8 mouse cellular contexts compared by ENCODE assay signal in genomic region chrX:136172118-136172551, GRCm38 (mm10). TPM values are rescaled to one million over a fixed set of nuclear protein-coding genes. Genes with fewer than 3 reads are reported as not detected.
DNase-seq lines count a peak whose midpoint lies in the region; ATAC-seq and TF ChIP-seq lines count a peak whose summit lies in the region.

Gene Tceal8 (minus strand): TSS chrX:136172342.

- 5% methylated on average over 10 of the region's 10 CpGs for WGBS in heart, embryonic 13.5 days
- 18% methylated on average over 10 of the region's 10 CpGs for WGBS in liver, embryonic 11.5 days
- WGBS in stomach, embryonic 14.5 days: 30% methylated on average over 10 of the region's 10 CpGs

- in situ Hi-C loops in CH12.LX (cut with MboI; ENCODE audit: low pct_ligation_motif_present, low pct_unique_long_range_greater_than_20kb, low sequenced_read_pairs): no loop called here

- peak within 1 kb of the TSS; percentile 62 for H3ac ChIP-seq in myocyte (ENCODE audit: control insufficient read depth, insufficient read length)

- H3K27ac ChIP-seq in CH12.LX (ENCODE audit: insufficient read depth, low read depth): no peak within 1 kb of the TSS
- H3K27ac ChIP-seq in heart, embryonic 13.5 days (replicated peaks): peak within 1 kb of the TSS; percentile 94
- peak within 1 kb of the TSS; percentile 81 for H3K27ac ChIP-seq in liver, embryonic 11.5 days (ENCODE audit: low read depth, low read length)
- H3K27ac ChIP-seq in stomach, embryonic 14.5 days (ENCODE audit: low read length): peak within 1 kb of the TSS; percentile 90

- TF ChIP-seq EP300 in CH12.LX (IDR thresholded peaks at IDR 0.05; ENCODE audit: low read length): no peak

- dilution Hi-C loops in CH12.LX (cut with MboI; ENCODE audit: extremely low pct_ligation_motif_present, extremely low pct_unique_long_range_greater_than_20kb, low sequenced_read_pairs): no loop called here

- peak within 1 kb of the TSS; percentile 52 for H3K4me2 ChIP-seq in CH12.LX (ENCODE audit: insufficient read depth, low read depth, poor library complexity, severe bottlenecking)
- peak within 1 kb of the TSS; percentile 74 for H3K4me2 ChIP-seq in heart, embryonic 13.5 days
- H3K4me2 ChIP-seq in liver, embryonic 11.5 days: peak within 1 kb of the TSS; percentile 64
- peak within 1 kb of the TSS; percentile 77 for H3K4me2 ChIP-seq in myocyte (ENCODE audit: low read depth)
- peak within 1 kb of the TSS; percentile 38 for H3K4me2 ChIP-seq in stomach, embryonic 14.5 days (replicated peaks; ENCODE audit: low read depth, low read length)

- H3K36me3 ChIP-seq in CH12.LX (replicated peaks in 1 of 2; ENCODE audit: control insufficient read depth in 1 of 2, insufficient read depth in 1 of 2, low read length in 1 of 2) (no peaks in the 10 kb centered on the region), myocyte (ENCODE audit: control insufficient read depth, insufficient read depth) (no peaks in the 10 kb centered on the region)
- peaks cover 11% of the 10 kb centered on the region; the same call in 1 of the 2 replicates for H3K36me3 ChIP-seq in heart, embryonic 13.5 days
- no peaks in the 10 kb centered on the region for H3K36me3 ChIP-seq in liver, embryonic 11.5 days (ENCODE audit: control insufficient read depth, insufficient read depth, low read length)
- H3K36me3 ChIP-seq in stomach, embryonic 14.5 days (ENCODE audit: control insufficient read depth, insufficient read depth, low read length): peaks cover 4% of the 10 kb centered on the region; the same call in 1 of the 2 replicates

- peak; percentile 90 for ATAC-seq in heart, embryonic 13.5 days (ENCODE audit: extremely low read depth, insufficient number of reproducible peaks, low FRiP score, low TSS enrichment)
- peak; percentile 94 for ATAC-seq in liver, embryonic 11.5 days (replicated peaks; ENCODE audit: low FRiP score)
- ATAC-seq in stomach, embryonic 14.5 days (ENCODE audit: insufficient number of reproducible peaks, insufficient read depth, low FRiP score, low read depth): peak; percentile 96

- no peak for TF ChIP-seq CTCF in CH12.LX (conservative IDR thresholded peaks at IDR 0.05 in 1 of 2, IDR thresholded peaks at IDR 0.05 in 1 of 2; ENCODE audit: low read depth in 2 of 2, low read length in 2 of 2)

- H3K4me1 ChIP-seq in CH12.LX (ENCODE audit: control insufficient read depth in 1 of 2, insufficient read depth in 2 of 2): no peaks in the 10 kb centered on the region
- H3K4me1 ChIP-seq in heart, embryonic 13.5 days: peaks cover 4% of the 10 kb centered on the region; the same call in 1 of the 2 replicates
- H3K4me1 ChIP-seq in liver, embryonic 11.5 days (replicated peaks; ENCODE audit: control insufficient read depth, insufficient read depth, low read length): no peaks in the 10 kb centered on the region
- no peaks in the 10 kb centered on the region for H3K4me1 ChIP-seq in stomach, embryonic 14.5 days (ENCODE audit: control insufficient read depth, insufficient read depth, low read length)

- no peak for DNase-seq in CH12.LX (ENCODE audit: extremely low read depth)
- peak; percentile 64 for DNase-seq in c-Kit-negative CD71-positive TER-119-positive erythroid progenitor cells, embryonic 14.5 days (ENCODE audit: low read depth, low spot score)
- DNase-seq in fibroblast of lung, adult 2 months (ENCODE audit: low read depth): peak; percentile 74
- peak; percentile 88 for DNase-seq in kidney, postnatal 10 days
- peak; percentile 66 for DNase-seq in liver, embryonic 11.5 days (ENCODE audit: low spot score)

- H3K27me3 ChIP-seq in CH12.LX (replicated peaks) (no peaks in the 10 kb centered on the region), myocyte (ENCODE audit: control insufficient read depth, insufficient read depth, insufficient read length) (no peaks in the 10 kb centered on the region)
- H3K27me3 ChIP-seq in heart, embryonic 13.5 days (replicated peaks): 0 out of 2 replicates have a peak, but pooled peaks cover 4% of the 10 kb centered on the region
- no peaks in the 10 kb centered on the region for H3K27me3 ChIP-seq in liver, embryonic 11.5 days (replicated peaks; ENCODE audit: control insufficient read depth, insufficient read depth, low read length)
- no peaks in the 10 kb centered on the region for H3K27me3 ChIP-seq in stomach, embryonic 14.5 days (ENCODE audit: control insufficient read depth, insufficient read depth, low read length)

- TF ChIP-seq POLR2A in CH12.LX (IDR thresholded peaks at IDR 0.05; ENCODE audit: low read depth, low read length) (peak; percentile 61), myocyte (IDR thresholded peaks at IDR 0.05; ENCODE audit: insufficient read length, low read depth) (peak; percentile 75)

- H3K4me3 ChIP-seq in CH12.LX (replicated peaks in 1 of 3; ENCODE audit: low read depth in 2 of 3, low read length in 2 of 3, poor library complexity in 1 of 3) (peak within 1 kb of the TSS in 2 of 3 experiments; percentile 34 to 56), myocyte (peak within 1 kb of the TSS; percentile 82)
- H3K4me3 ChIP-seq in heart, embryonic 13.5 days: peak within 1 kb of the TSS; percentile 68
- H3K4me3 ChIP-seq in liver, embryonic 11.5 days (ENCODE audit: low read depth, low read length): peak within 1 kb of the TSS; percentile 55
- H3K4me3 ChIP-seq in stomach, embryonic 14.5 days (ENCODE audit: low read depth, low read length): peak within 1 kb of the TSS; percentile 46

- H3K9ac ChIP-seq in CH12.LX (ENCODE audit: insufficient read depth, low read depth): peak within 1 kb of the TSS; percentile 62
- peak within 1 kb of the TSS; percentile 91 for H3K9ac ChIP-seq in heart, embryonic 13.5 days
- peak within 1 kb of the TSS; percentile 78 for H3K9ac ChIP-seq in liver, embryonic 11.5 days (ENCODE audit: low read depth, low read length)
- peak within 1 kb of the TSS; percentile 57 for H3K9ac ChIP-seq in stomach, embryonic 14.5 days (replicated peaks; ENCODE audit: low read depth, low read length)

- H3K9me3 ChIP-seq in CH12.LX (replicated peaks; ENCODE audit: low read length): no peaks in the 10 kb centered on the region
- H3K9me3 ChIP-seq in heart, embryonic 13.5 days: no peaks in the 10 kb centered on the region
- no peaks in the 10 kb centered on the region for H3K9me3 ChIP-seq in liver, embryonic 11.5 days (ENCODE audit: control insufficient read depth, low read length)
- H3K9me3 ChIP-seq in stomach, embryonic 14.5 days (ENCODE audit: control insufficient read depth, low read depth, low read length): no peaks in the 10 kb centered on the region

- no peaks in the 10 kb centered on the region for H3K79me2 ChIP-seq in CH12.LX (replicated peaks; ENCODE audit: control insufficient read depth, extremely low read depth, insufficient read depth, poor library complexity, severe bottlenecking)
- H3K79me2 ChIP-seq in myocyte (ENCODE audit: control insufficient read depth, insufficient read depth): peaks cover 7% of the 10 kb centered on the region

- TF ChIP-seq RAD21 in CH12.LX (IDR thresholded peaks at IDR 0.05; ENCODE audit: low read depth, low read length): no peak

TF ChIP-seq in CH12.LX, 34 proteins besides CTCF, POLR2A, EP300 and RAD21:
- TF ChIP-seq USF2 (conservative IDR thresholded peaks at IDR 0.05; ENCODE audit: low read depth, low read length) (peak; percentile 80), MAZ (IDR thresholded peaks at IDR 0.05; ENCODE audit: low read depth, low read length) (no peak), TBP (conservative IDR thresholded peaks at IDR 0.05; ENCODE audit: low read depth, low read length) (0 out of 2 replicates have a peak, but pooled peaks have one; percentile 54), JUN (IDR thresholded peaks at IDR 0.05; ENCODE audit: insufficient read depth, low read depth, low read length) (no peak), MAX (IDR thresholded peaks at IDR 0.05; ENCODE audit: low read length) (peak; percentile 28; the same call in 1 of the 2 replicates), ZMIZ1 (IDR thresholded peaks at IDR 0.05; ENCODE audit: low read depth, low read length) (0 out of 2 replicates have a peak, but pooled peaks have one; percentile 34), HCFC1 (IDR thresholded peaks at IDR 0.05; ENCODE audit: low read depth, low read length) (peak; percentile 35), NELFE (IDR thresholded peaks at IDR 0.05; ENCODE audit: low read depth, low read length) (0 out of 2 replicates have a peak, but pooled peaks have one; percentile 32), KAT2A (IDR thresholded peaks at IDR 0.05; ENCODE audit: insufficient replicate concordance, low read length) (no peak), BHLHE40 (IDR thresholded peaks at IDR 0.05; ENCODE audit: low read depth, low read length) (peak; percentile 83), USF1 (IDR thresholded peaks at IDR 0.05; ENCODE audit: low read depth, low read length) (peak; percentile 85)
TF ChIP-seq in CH12.LX: peak in this region for 8.

TF ChIP-seq in myocyte, 11 proteins besides CTCF, POLR2A, EP300 and RAD21:
- TF ChIP-seq SRF (IDR thresholded peaks at IDR 0.05; ENCODE audit: control insufficient read depth, insufficient read length, low read depth) (peak; percentile 22), USF1 (IDR thresholded peaks at IDR 0.05; ENCODE audit: low read depth) (peak; percentile 98), POLR2AphosphoS2 (IDR thresholded peaks at IDR 0.05; ENCODE audit: insufficient read length, low read depth) (peak; percentile 64), CEBPB (IDR thresholded peaks at IDR 0.05; ENCODE audit: insufficient read depth, poor library complexity, severe bottlenecking) (no peak)

RNA-seq across cellular contexts. Expression of gene Tceal8, which starts in this region (rescaled TPM):
- total RNA-seq in CH12.LX (2012; rRNA removed) (5.8 and 7.0 TPM in 2 replicates), CH12.LX (2014; rRNA removed) (0.63 and 0.67 TPM in 2 replicates)
- polyA plus RNA-seq in CH12.LX (2012; ENCODE audit: insufficient read length, low read depth) (1.1 and 1.3 TPM in 2 replicates), myocyte (2012; fragmentation: generic; extraction: Trizol) (47.7 TPM)
- 230 and 260 TPM in 2 replicates for polyA plus RNA-seq in heart, embryonic 13.5 days (2015; fragmentation: Nextera tagmentation; extraction: Ambion mirVana)
- 236 and 244 TPM in 2 replicates for polyA plus RNA-seq in liver, embryonic 11.5 days (2014; fragmentation: Nextera tagmentation; extraction: Ambion mirVana)
- polyA plus RNA-seq in stomach, embryonic 14.5 days (2014; fragmentation: Nextera tagmentation; extraction: Ambion mirVana): 201 and 204 TPM in 2 replicates

Comparison
In these comparisons a context has a peak if more than half of its experiments do, and no peak if none do; other contexts are left out.
1. RNA of gene Tceal8 (polyA plus RNA-seq): 236 to 244 TPM in liver, embryonic 11.5 days, 230 to 260 TPM in heart, embryonic 13.5 days, 201 to 204 TPM in stomach, embryonic 14.5 days and 47.7 TPM in myocyte (single experiment); 1.1 to 1.3 TPM in CH12.LX; every median in the first group is over 10 times any median in the second.
2. Peak in every context shown above with its lines, with median percentiles within 50 percentile points of each other: H3K4me2 ChIP-seq, H3K4me3 ChIP-seq, H3K9ac ChIP-seq and ATAC-seq.